Mouse (Mus musculus) left cerebral cortex, adult 2 months (tissue): ENCODE measurements around the gene Igsf21. TPM values are rescaled to one million over a fixed set of nuclear protein-coding genes. Genes with fewer than 3 reads are reported as not detected.
A peak's percentile ranks its signal among the peaks of the same experiment; 100 is the strongest.

Experiments
- DNase-seq, 2 experiments: peaks; one replicate each; pipeline ENCODE4 v3.0.0; 2021 to 2022; ENCODE audit warnings: low spot score in 2 of 2, mixed read lengths in 1 of 2; ENCODE audit errors: extremely low spot score in 1 of 2
- H3K27ac ChIP-seq: fragments of 200-600 bp; 2 replicates; pipeline ENCODE4 v1.8.1; 2022
- H3K4me3 ChIP-seq: fragments of 200-600 bp; 2 replicates; pipeline ENCODE4 v1.8.1; 2022
- CTCF ChIP-seq: fragments of 200-600 bp; IDR thresholded peaks from 2 replicates; pipeline ENCODE4 v1.8.1; 2022; ENCODE audit warnings: antibody characterized with exemption, mild to moderate bottlenecking, moderate library complexity
- intact Hi-C: fragments of 180-260 bp; cut with DNase I; formaldehyde crosslinking; loops from one replicate; pipeline ENCODE4 v1.15.1; 2025
- total RNA-seq, 2 experiments: library from RNA; stranded (reverse); gene quantifications; 2 replicates each; pipeline ENCODE4 v1.2.3; 2021

Igsf21 gene
- total RNA-seq, 2 experiments from 2014 or later, result 68.8 to 75.2 TPM

GRCm38 (mm10) chr4:140023833-140024232 is 222.8 kb downstream of the Igsf21 start:
- intact Hi-C loops, result loop anchor here (5.0 kb wide), 1 partner anchor 142 kb away; no protein-coding TSS in a partner anchor
- TF ChIP-seq CTCF, result no peak

GRCm38 (mm10) chr4:140015916-140016315 is 230.7 kb downstream of the Igsf21 start:
- intact Hi-C loops, result no loop called here
- Histone ChIP-seq H3K4me3 (no peak overlapping the region), H3K27ac (no peak overlapping the region)
- no peak for TF ChIP-seq CTCF
- no peak for DNase-seq

More at GRCm38 (mm10) chr4:140023833-140024232, 222.8 kb downstream of the Igsf21 start:
- DNase-seq, result no peak
- Histone ChIP-seq H3K4me3 (no peak overlapping the region), H3K27ac (no peak overlapping the region)

GRCm38 (mm10) chr4:140010728-140011470 is 235.7 kb downstream of the Igsf21 start:
- intact Hi-C loops, result no loop called here
- no peak overlapping the region for H3K27ac ChIP-seq
- DNase-seq, result no peak
- H3K4me3 ChIP-seq, result no peak overlapping the region
- TF ChIP-seq CTCF, result peak; percentile 44

- no peak for DNase-seq
- intact Hi-C loops, result no loop called here
- H3K4me3 ChIP-seq, result peak overlapping the region; percentile 39
- no peak overlapping the region for H3K27ac ChIP-seq
- no peak for TF ChIP-seq CTCF
These were observed 241.7 kb downstream of the Igsf21 start for GRCm38 (mm10) chr4:140004932-140005331.

- no peak for TF ChIP-seq CTCF
- Histone ChIP-seq H3K27ac (no peak overlapping the region), H3K4me3 (peak overlapping the region; percentile 39)
- DNase-seq, result peak; percentile 42 to 54
- intact Hi-C loops, result no loop called here
These were observed 242.4 kb downstream of the Igsf21 start for GRCm38 (mm10) chr4:140004170-140004569.

- H3K27ac ChIP-seq, result no peak overlapping the region
- TF ChIP-seq CTCF, result no peak
- DNase-seq, result no peak
- intact Hi-C loops, result no loop called here
- H3K4me3 ChIP-seq, result no peak overlapping the region
These were observed 244.5 kb downstream of the Igsf21 start for GRCm38 (mm10) chr4:140002069-140002468.

- TF ChIP-seq CTCF, result no peak
- no peak overlapping the region for H3K4me3 ChIP-seq
- DNase-seq, result no peak
- intact Hi-C loops, result no loop called here
- no peak overlapping the region for H3K27ac ChIP-seq
These were observed 245.7 kb downstream of the Igsf21 start for GRCm38 (mm10) chr4:140000911-140001310.

- TF ChIP-seq CTCF, result no peak
- Histone ChIP-seq H3K4me3 (no peak overlapping the region), H3K27ac (no peak overlapping the region)
- intact Hi-C loops, result no loop called here
- DNase-seq, result no peak
These were observed 247.6 kb downstream of the Igsf21 start for GRCm38 (mm10) chr4:139999033-139999432.

- Histone ChIP-seq H3K4me3 (no peak overlapping the region), H3K27ac (no peak overlapping the region)
- no peak for TF ChIP-seq CTCF
- no peak for DNase-seq
- intact Hi-C loops, result no loop called here
These were observed 250.9 kb downstream of the Igsf21 start for GRCm38 (mm10) chr4:139995659-139996058.

- intact Hi-C loops, result no loop called here
- Histone ChIP-seq H3K27ac (no peak overlapping the region), H3K4me3 (no peak overlapping the region)
- TF ChIP-seq CTCF, result no peak
- DNase-seq, result no peak
These were observed 253.4 kb downstream of the Igsf21 start for GRCm38 (mm10) chr4:139993111-139993755.

GRCm38 (mm10) chr4:139986913-139987312 is 259.7 kb downstream of the Igsf21 start:
- no peak for TF ChIP-seq CTCF
- no peak overlapping the region for H3K4me3 ChIP-seq
- no peak for DNase-seq
- H3K27ac ChIP-seq, result no peak overlapping the region
- intact Hi-C loops, result no loop called here

- no peak for TF ChIP-seq CTCF
- H3K4me3 ChIP-seq, result no peak overlapping the region
- intact Hi-C loops, result loop anchor here (10.0 kb wide), 1 partner anchor 284 kb away; no protein-coding TSS in a partner anchor
- H3K27ac ChIP-seq, result no peak overlapping the region
- no peak for DNase-seq
These were observed 267.9 kb downstream of the Igsf21 start for GRCm38 (mm10) chr4:139978716-139979115.
